Mouse (Mus musculus) kidney, embryonic 15.5 days (tissue): ENCODE data around the gene Fgfbp3. TPM values are rescaled to one million over a fixed set of nuclear protein-coding genes. Genes with fewer than 3 reads are reported as not detected.

Experiments
- ATAC-seq: fragments of 200-750 bp; cut with Nextera tagmentation; replicated peaks from 2 replicates; pipeline ENCODE4 v1.8.0; 2017; ENCODE audit warnings: moderate TSS enrichment; ENCODE audit not compliant: low FRiP score
- H3K27ac ChIP-seq: fragments of 300-500 bp; sonication (generic); 2 replicates; pipeline ENCODE4 v1.5.1; 2015; ENCODE audit warnings: mild to moderate bottlenecking, inconsistent platforms
- H3K27me3 ChIP-seq: fragments of 300-500 bp; sonication (generic); 2 replicates; pipeline ENCODE4 v1.6.1; 2015; ENCODE audit warnings: inconsistent platforms
- H3K36me3 ChIP-seq: fragments of 300-500 bp; sonication (generic); 2 replicates; pipeline ENCODE4 v1.6.1; 2015; ENCODE audit warnings: inconsistent platforms
- H3K4me1 ChIP-seq: fragments of 300-500 bp; sonication (generic); 2 replicates; pipeline ENCODE4 v1.6.1; 2015; ENCODE audit warnings: inconsistent platforms
- H3K4me2 ChIP-seq: fragments of 300-500 bp; sonication (generic); 2 replicates; pipeline ENCODE4 v1.6.1; 2015; ENCODE audit warnings: moderate library complexity, mild to moderate bottlenecking, inconsistent platforms
- H3K4me3 ChIP-seq: fragments of 300-500 bp; sonication (generic); replicated peaks from 2 replicates; pipeline ENCODE4 v1.5.1; 2015; ENCODE audit warnings: mild to moderate bottlenecking, inconsistent platforms
- H3K9ac ChIP-seq: fragments of 300-500 bp; sonication (generic); 2 replicates; pipeline ENCODE4 v1.6.1; 2015; ENCODE audit warnings: mild to moderate bottlenecking, inconsistent platforms
- H3K9me3 ChIP-seq: fragments of 300-500 bp; sonication (generic); replicated peaks from 2 replicates; pipeline ENCODE4 v1.6.1; 2016; ENCODE audit warnings: inconsistent platforms
- WGBS: fragments of 180-500 bp; shearing (Covaris S2); methylation state at CpG from one replicate; pipeline ENCODE4 v1.1.7; 2015; ENCODE audit warnings: mixed read lengths; 5-methylcytosine and 5-hydroxymethylcytosine counted together
- polyA plus RNA-seq: library from polyadenylated mRNA; unstranded; fragments of >200 nt; fragmentation: Nextera tagmentation; extraction: Ambion mirVana; gene quantifications from 2 replicates; pipeline ENCODE4 v1.2.1, GENCODE M21; 2015

Fgfbp3 gene
- polyA plus RNA-seq, 1 experiment from 2014 or later, result 6.7 TPM

GRCm38 (mm10) chr19:36926553-36927236 lies 7.3 kb upstream of the Fgfbp3 start:
- Histone ChIP-seq H3K4me2 (peak overlapping the region; percentile 70), H3K27ac (peak overlapping the region; percentile 96), H3K9me3 (no peaks in the 10 kb centered on the region), H3K27me3 (no peaks in the 10 kb centered on the region), H3K9ac (peak overlapping the region; percentile 95), H3K4me3 (peak overlapping the region; percentile 98), H3K36me3 (no peaks in the 10 kb centered on the region), H3K4me1 (peaks cover 16% of the 10 kb centered on the region)
- WGBS, result 2% methylated on average over 26 of the region's 26 CpGs
- no peak for ATAC-seq

GRCm38 (mm10) chr19:36925671-36926552 lies 6.5 kb upstream of the Fgfbp3 start, which contains the start of gene Btaf1:
Btaf1 (plus strand) TSS chr19:36926079.
- H3K4me3 ChIP-seq, result peak within 1 kb of the TSS; percentile 98
- WGBS, result under 1% methylated on average over 97 of the region's 98 CpGs
- H3K36me3 ChIP-seq, result no peaks in the 10 kb centered on the region
- H3K4me2 ChIP-seq, result peak within 1 kb of the TSS; percentile 70
- peak; percentile 98 for ATAC-seq
- no peaks in the 10 kb centered on the region for H3K9me3 ChIP-seq
- peaks cover 16% of the 10 kb centered on the region for H3K4me1 ChIP-seq
- peak within 1 kb of the TSS; percentile 95 for H3K9ac ChIP-seq
- no peaks in the 10 kb centered on the region for H3K27me3 ChIP-seq
- peak within 1 kb of the TSS; percentile 96 for H3K27ac ChIP-seq

GRCm38 (mm10) chr19:36922936-36923335 lies 3.5 kb upstream of the Fgfbp3 start:
- Histone ChIP-seq H3K4me2 (no peak overlapping the region), H3K9ac (no peak overlapping the region), H3K4me1 (peaks cover 25% of the 10 kb centered on the region), H3K36me3 (no peaks in the 10 kb centered on the region), H3K4me3 (no peak overlapping the region), H3K27ac (no peak overlapping the region), H3K9me3 (no peaks in the 10 kb centered on the region), H3K27me3 (no peaks in the 10 kb centered on the region)
- WGBS, result 69% methylated on average over 3 of the region's 3 CpGs
- no peak for ATAC-seq

- Histone ChIP-seq H3K4me1 (peaks cover 19% of the 10 kb centered on the region), H3K27ac (no peak overlapping the region), H3K36me3 (no peaks in the 10 kb centered on the region), H3K4me2 (no peak overlapping the region), H3K9me3 (no peaks in the 10 kb centered on the region), H3K27me3 (no peaks in the 10 kb centered on the region), H3K9ac (no peak overlapping the region), H3K4me3 (no peak overlapping the region)
- WGBS, result 28% methylated on average over 2 of the region's 2 CpGs
- no peak for ATAC-seq
Observed at GRCm38 (mm10) chr19:36922015-36922414, 2.6 kb upstream of the Fgfbp3 start.

GRCm38 (mm10) chr19:36918441-36919301 lies 744 bp downstream of the Fgfbp3 start:
- H3K9me3 ChIP-seq, result no peaks in the 10 kb centered on the region

GRCm38 (mm10) chr19:36916876-36917389 lies 2.5 kb downstream of the Fgfbp3 start:
- WGBS, result 96% methylated on average over 1 of the region's 1 CpGs
- H3K4me3 ChIP-seq, result no peak overlapping the region
- no peak overlapping the region for H3K4me2 ChIP-seq
- H3K27ac ChIP-seq, result no peak overlapping the region
- no peak for ATAC-seq
- H3K36me3 ChIP-seq, result no peaks in the 10 kb centered on the region
- no peaks in the 10 kb centered on the region for H3K9me3 ChIP-seq
- peaks cover 9% of the 10 kb centered on the region for H3K4me1 ChIP-seq
- H3K27me3 ChIP-seq, result no peaks in the 10 kb centered on the region
- no peak overlapping the region for H3K9ac ChIP-seq

More at GRCm38 (mm10) chr19:36918441-36919301, 744 bp downstream of the Fgfbp3 start:
- Histone ChIP-seq H3K4me2 (peak overlapping the region; percentile 80), H3K27me3 (no peaks in the 10 kb centered on the region), H3K9ac (peak overlapping the region; percentile 93), H3K4me1 (peaks cover 9% of the 10 kb centered on the region), H3K36me3 (no peaks in the 10 kb centered on the region), H3K4me3 (peak overlapping the region; percentile 76), H3K27ac (peak overlapping the region; percentile 95)
- under 1% methylated on average over 77 of the region's 85 CpGs for WGBS
- peak; percentile 94 for ATAC-seq

GRCm38 (mm10) chr19:36916206-36916605 lies 3.2 kb downstream of the Fgfbp3 start:
- Histone ChIP-seq H3K4me3 (no peak overlapping the region), H3K27ac (no peak overlapping the region), H3K4me2 (no peak overlapping the region), H3K4me1 (peaks cover 9% of the 10 kb centered on the region), H3K9ac (no peak overlapping the region), H3K9me3 (no peaks in the 10 kb centered on the region), H3K27me3 (no peaks in the 10 kb centered on the region), H3K36me3 (no peaks in the 10 kb centered on the region)
- ATAC-seq, result no peak
- 84% methylated on average over 4 of the region's 4 CpGs for WGBS

- no peaks in the 10 kb centered on the region for H3K27me3 ChIP-seq
- no peaks in the 10 kb centered on the region for H3K9me3 ChIP-seq
- H3K4me1 ChIP-seq, result peaks cover under 1% of the 10 kb centered on the region; the same call in 1 of the 2 replicates
- WGBS, result 60% methylated on average over 7 of the region's 7 CpGs
- H3K4me2 ChIP-seq, result no peak overlapping the region
- ATAC-seq, result no peak
- H3K36me3 ChIP-seq, result no peaks in the 10 kb centered on the region
- no peak overlapping the region for H3K9ac ChIP-seq
- no peak overlapping the region for H3K27ac ChIP-seq
- no peak overlapping the region for H3K4me3 ChIP-seq
Observed at GRCm38 (mm10) chr19:36913064-36913463, 6.4 kb downstream of the Fgfbp3 start.

- H3K36me3 ChIP-seq, result no peaks in the 10 kb centered on the region
- H3K9ac ChIP-seq, result no peak overlapping the region
- H3K27ac ChIP-seq, result no peak overlapping the region
- no peak overlapping the region for H3K4me3 ChIP-seq
- H3K4me2 ChIP-seq, result no peak overlapping the region
- H3K4me1 ChIP-seq, result no peaks in the 10 kb centered on the region
- no peak for ATAC-seq
- H3K27me3 ChIP-seq, result no peaks in the 10 kb centered on the region
- H3K9me3 ChIP-seq, result no peaks in the 10 kb centered on the region
- 39% methylated on average over 12 of the region's 12 CpGs for WGBS
Observed at GRCm38 (mm10) chr19:36910424-36911045, 8.9 kb downstream of the Fgfbp3 start.

- Histone ChIP-seq H3K36me3 (no peaks in the 10 kb centered on the region), H3K27ac (no peak overlapping the region), H3K4me3 (no peak overlapping the region), H3K27me3 (no peaks in the 10 kb centered on the region), H3K4me2 (no peak overlapping the region), H3K4me1 (peaks cover 1% of the 10 kb centered on the region; the same call in 1 of the 2 replicates), H3K9ac (no peak overlapping the region), H3K9me3 (no peaks in the 10 kb centered on the region)
- ATAC-seq, result no peak
- 33% methylated on average over 9 of the region's 9 CpGs for WGBS
Observed at GRCm38 (mm10) chr19:36909676-36910292, 9.6 kb downstream of the Fgfbp3 start.

- H3K27me3 ChIP-seq, result no peaks in the 10 kb centered on the region
- WGBS, result 80% methylated on average over 3 of the region's 3 CpGs
- H3K4me3 ChIP-seq, result no peak overlapping the region
Observed at GRCm38 (mm10) chr19:36909150-36909549, 10.3 kb downstream of the Fgfbp3 start.

More at GRCm38 (mm10) chr19:36909150-36909549, 10.3 kb downstream of the Fgfbp3 start:
- Histone ChIP-seq H3K4me1 (peaks cover 5% of the 10 kb centered on the region; the same call in 1 of the 2 replicates), H3K4me2 (no peak overlapping the region), H3K36me3 (no peaks in the 10 kb centered on the region), H3K27ac (no peak overlapping the region), H3K9ac (no peak overlapping the region), H3K9me3 (no peaks in the 10 kb centered on the region)
- no peak for ATAC-seq
